Mouse (Mus musculus) cerebellum, postnatal 4 days (tissue): Measurements from ENCODE around the gene Gm20388.
A peak's percentile ranks its signal among the peaks of the same experiment; 100 is the strongest.

Experiments
- DNase-seq, 2 experiments: peaks; one replicate each; pipeline ENCODE4 v3.0.0; 2022; ENCODE audit warnings: low spot score in 2 of 2, mixed read lengths in 1 of 2

Gm20388 gene

DNA sequence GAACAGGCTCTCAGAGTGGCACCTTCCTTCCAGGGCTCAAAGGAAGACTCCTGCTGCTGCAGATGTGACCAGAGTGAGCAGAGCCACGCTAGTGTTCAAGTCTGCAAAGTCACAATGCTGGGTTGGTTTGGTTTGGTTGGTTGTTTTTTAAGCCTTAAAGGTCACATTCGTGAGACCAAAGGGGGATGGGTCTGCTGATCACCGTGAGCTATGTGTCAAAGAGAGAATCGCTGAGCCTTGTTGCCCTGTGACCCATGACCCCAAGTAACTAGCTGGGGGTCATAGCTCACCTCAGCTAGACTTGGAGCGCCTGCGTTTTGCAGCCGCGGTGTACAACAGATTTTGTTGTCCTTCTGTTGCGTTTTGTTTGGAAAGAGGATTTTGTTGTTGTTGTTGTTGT is 1460.6 kb downstream of the Gm20388 start:
- DNase-seq, result no peak

- DNase-seq, result no peak
These were observed 1461.4 kb downstream of the Gm20388 start for GRCm38 (mm10) chr8:121371911-121372638.

- DNase-seq, result no peak
These were observed 1462.0 kb downstream of the Gm20388 start for GRCm38 (mm10) chr8:121372639-121372986.

GRCm38 (mm10) chr8:121374284-121374683 is 1463.6 kb downstream of the Gm20388 start:
- no peak for DNase-seq

DNA sequence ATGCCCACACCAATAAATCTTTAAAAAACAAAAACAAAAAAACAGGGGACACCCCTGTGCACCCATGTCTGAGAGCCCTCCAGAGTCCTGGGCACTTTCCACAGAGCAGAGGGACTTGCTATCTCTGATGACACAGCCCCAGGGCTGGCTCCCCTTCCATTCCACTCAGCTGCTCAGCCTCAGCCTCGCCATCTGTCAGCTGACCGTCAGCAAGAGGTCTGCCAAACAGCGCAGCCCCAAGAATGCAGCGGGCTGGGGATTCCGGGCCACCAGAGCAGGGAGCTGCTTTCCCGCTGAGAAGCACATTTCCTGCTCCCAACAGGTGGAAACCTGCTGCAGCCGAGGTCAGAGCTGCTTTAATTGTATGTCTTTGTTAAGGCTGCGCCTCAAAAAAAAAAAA is 1464.1 kb downstream of the Gm20388 start:
- peak in 1 of 2 experiments; percentile 46 for DNase-seq

GRCm38 (mm10) chr8:121376116-121376950 is 1465.7 kb downstream of the Gm20388 start:
- no peak for DNase-seq

- DNase-seq, result no peak
These were observed 1467.0 kb downstream of the Gm20388 start for GRCm38 (mm10) chr8:121377680-121378079.

DNA sequence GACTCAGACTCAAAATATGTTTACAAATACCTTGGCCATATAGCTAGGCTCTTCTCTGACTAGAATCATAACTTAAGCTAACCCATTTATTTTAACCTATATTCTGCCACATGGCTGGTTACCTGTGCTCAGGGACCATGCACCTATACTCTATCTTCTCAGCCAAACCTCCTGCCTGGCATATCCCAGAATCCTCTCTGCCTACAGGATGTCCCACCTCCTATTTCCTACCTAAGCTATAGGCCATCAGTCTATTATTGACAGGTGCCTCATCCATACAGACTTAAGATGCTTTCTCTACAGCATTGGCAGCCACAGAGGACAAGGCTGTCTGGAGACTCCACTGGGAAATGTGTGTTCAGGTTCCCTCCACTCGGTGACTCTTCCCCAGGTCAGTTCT is 1468.7 kb downstream of the Gm20388 start:
- DNase-seq, result no peak

- peak; percentile 82 to 89 for DNase-seq
These were observed 1472.1 kb downstream of the Gm20388 start for GRCm38 (mm10) chr8:121382583-121383241.

DNA sequence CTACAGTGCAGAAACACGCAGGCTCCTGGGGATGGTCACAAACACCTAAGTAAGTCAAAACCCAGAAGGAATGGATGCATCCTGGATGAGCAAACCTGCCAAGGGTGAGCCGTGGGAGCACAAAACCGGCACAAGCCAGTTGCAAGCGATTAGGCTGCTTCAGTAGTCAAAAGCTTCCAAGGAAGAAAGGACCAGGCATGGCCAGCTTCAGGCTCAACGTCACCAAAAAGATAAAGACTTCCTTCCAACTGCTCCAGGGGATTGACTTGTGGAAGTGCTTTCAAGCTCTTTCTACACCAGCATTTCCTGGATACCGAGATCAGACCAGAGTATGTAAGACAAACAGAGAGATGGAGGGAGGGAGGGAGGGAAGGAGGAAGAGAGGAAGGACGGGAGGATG is 1474.9 kb downstream of the Gm20388 start:
- DNase-seq, result no peak

- no peak for DNase-seq
These were observed 1480.0 kb downstream of the Gm20388 start for GRCm38 (mm10) chr8:121390608-121391007.

DNA sequence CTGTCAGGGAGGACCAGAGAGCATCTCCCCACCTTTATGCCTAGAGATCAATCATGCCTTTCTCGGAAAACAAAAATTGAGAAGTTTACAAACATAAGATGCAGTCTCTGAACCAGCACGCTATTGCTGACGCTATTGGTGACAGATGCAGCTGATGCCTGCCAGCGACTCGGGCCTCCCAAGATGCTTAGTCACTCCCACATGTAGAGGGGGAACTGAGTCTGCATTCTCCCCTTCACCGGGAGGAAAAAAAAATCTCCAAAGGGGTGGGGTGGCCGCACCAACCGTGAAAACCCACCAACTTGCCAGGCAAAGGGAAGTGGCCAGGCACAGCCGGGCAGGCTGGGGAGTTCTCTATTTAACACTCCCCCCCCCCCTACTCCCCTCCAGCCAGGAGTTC is 1480.6 kb downstream of the Gm20388 start:
- DNase-seq, result no peak

DNA sequence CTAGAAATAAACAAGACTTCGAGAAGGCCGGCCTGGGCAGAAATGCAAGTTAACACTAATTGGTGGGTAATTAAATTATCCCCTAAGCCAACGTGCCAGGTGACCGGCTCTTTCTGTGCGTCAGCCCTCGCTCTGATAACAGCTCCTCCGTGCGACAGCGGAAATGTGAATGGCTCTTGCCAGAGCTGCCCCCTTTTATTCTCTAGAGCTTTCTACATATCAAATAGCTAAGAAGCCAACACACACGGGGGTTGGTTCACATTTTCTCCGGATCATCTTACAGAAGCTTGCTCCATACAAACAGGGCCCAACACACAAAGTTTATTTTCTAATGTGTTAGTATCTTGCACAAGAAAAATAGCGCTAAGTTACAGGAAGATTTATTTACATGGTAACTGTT is 1481.1 kb downstream of the Gm20388 start:
- no peak for DNase-seq

DNA sequence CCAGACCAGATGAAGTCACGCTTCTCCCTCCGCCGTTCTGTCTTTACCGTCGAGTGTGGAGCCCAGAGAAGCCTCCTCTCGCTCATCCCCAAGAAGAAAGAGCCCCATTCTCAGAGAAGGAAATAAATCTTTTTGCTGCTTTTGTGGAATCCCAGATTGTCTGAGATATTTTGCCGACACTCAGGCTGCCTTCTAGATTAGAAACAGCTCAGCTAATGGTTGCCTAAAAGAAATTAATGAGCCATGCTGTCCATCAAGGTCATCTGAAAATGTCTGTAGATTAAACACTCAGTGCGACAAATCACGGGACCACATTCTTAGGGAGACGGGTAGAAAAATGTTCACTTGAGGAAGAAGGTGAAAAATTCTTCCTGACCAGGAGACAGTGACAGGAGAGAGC is 1481.8 kb downstream of the Gm20388 start:
- no peak for DNase-seq

DNA sequence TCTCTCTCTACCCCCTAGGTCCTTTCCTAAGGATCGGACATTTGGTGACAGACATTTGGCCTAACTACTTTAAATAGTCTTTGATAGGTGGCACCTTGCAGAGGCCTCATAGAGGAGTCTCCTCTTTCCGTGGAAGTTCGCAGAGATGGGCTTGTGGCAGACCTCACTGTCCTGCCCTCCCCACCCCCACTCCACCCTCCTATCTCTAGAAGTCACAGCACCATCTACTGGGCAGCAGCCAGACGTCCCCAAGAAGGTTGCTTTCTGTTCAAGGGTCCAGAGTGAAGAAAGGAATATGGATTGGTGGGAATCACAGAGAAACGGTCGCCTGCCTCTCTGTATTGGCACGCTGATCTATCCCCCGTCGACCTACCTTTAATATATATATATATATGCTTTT is 1482.5 kb downstream of the Gm20388 start:
- DNase-seq, result peak in 1 of 2 experiments; percentile 59

DNA sequence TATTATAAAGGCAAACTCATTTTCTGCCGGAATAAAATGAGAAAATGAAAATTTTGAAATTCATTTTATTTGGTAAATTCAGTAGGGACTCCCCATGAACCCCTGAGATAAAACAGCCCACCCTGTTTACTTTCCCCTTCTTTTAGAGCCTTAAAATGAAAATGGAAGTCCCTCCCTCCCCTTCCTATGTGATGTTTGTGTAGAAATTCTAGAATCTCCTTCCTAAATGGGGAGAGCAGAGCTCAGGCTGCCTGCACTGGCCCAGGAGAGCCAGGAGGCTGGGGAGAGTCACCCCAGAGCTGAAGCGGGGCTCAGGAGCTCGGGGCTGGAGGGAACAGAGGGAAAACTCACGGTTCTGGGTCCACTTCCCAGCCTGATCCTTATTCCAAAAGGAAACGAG is 1484.0 kb downstream of the Gm20388 start:
- DNase-seq, result no peak

- no peak for DNase-seq
These were observed 1484.7 kb downstream of the Gm20388 start for GRCm38 (mm10) chr8:121395316-121395715.

DNA sequence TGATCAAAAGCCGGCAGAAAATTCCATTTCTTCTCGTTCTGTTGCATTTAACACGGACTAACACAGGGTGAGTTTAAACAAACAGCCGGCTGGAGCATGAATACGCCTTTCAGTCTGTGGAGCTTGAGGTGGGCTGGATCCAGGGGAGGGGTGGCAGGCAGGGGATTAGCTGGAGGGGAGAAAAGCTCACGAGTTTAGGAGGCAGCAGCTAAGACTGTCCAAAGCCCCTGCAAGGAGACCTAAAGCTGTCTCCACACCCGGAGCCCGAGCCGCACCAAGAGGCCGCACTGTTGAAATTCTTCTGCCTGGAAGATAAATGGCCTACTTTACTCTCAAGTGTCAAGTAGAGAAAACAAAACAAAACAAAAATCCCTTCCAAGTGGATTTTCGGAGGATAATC is 1485.5 kb downstream of the Gm20388 start:
- no peak for DNase-seq

GRCm38 (mm10) chr8:121397201-121397698 is 1486.6 kb downstream of the Gm20388 start:
- no peak for DNase-seq

DNA sequence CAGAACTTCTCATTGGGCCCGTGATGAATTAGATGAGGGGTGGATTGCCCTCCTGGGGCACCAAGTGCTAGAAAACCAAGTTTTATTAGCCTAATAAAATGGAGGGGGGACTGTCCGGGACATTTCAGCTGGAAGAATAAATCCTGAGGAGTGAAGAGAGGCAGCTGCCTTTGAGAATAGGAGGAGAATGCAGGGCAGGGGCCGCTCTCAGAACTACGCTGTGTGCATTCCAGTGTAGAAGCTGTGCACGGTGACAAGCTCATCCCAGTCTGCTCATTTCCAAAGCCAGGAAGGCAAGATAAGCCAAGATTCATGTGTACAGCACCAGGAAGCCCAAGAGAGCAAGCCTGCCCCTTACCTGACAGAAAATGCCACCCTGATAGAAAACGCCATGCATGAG is 1487.4 kb downstream of the Gm20388 start:
- DNase-seq, result no peak

DNA sequence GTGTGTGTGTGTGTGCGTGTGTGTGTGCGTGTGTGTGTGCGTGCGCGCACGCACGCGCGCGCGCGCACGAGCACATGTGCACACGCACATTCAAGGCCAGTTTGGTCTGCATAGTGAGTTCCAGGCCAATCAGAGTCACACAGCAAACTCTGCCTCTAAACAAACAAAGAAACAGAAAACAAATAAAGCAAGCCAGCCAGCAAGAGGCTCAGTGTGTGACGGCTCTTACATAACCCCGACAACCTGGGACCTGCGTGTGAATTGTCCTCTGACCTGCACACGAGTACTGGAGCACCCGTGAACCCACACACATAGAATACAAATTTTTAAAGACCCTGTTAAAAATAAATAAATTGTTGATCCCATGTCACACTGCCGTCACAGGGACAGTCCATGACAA is 1488.1 kb downstream of the Gm20388 start:
- no peak for DNase-seq

DNA sequence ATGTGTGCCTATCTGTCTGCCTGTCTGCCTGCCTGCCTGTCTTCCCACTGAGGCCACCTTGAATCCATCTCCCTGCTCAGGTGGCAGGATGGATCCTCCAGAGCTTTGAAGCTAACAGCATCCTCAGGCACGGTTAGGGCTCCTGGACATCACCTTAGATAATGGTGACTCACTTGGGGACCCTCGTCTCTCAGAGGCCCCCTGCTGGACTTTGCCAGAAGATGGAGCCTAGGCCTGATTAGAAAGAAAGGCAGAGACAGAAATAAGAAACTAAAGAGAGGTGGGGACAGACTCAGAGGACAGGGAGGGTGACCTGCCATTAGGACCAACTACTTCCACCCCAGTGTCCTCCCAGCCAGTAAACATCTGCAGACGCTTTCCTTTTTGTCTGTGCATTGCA is 1488.5 kb downstream of the Gm20388 start:
- no peak for DNase-seq
